Mouse (Mus musculus): ENCODE measurements around the gene Sorcs2.
"Not testable (repeated sequence)": the region's sequence is repeated elsewhere in the genome, so short reads cannot be mapped to it uniquely, and the experiment has no call there.

Gene Sorcs2

GRCm38 (mm10) chr5:36390591-36390927 lies 7.4 kb downstream of the Sorcs2 start:
- not testable (repeated sequence) for DNase-seq (ENCODE audit: low spot score)

DNA sequence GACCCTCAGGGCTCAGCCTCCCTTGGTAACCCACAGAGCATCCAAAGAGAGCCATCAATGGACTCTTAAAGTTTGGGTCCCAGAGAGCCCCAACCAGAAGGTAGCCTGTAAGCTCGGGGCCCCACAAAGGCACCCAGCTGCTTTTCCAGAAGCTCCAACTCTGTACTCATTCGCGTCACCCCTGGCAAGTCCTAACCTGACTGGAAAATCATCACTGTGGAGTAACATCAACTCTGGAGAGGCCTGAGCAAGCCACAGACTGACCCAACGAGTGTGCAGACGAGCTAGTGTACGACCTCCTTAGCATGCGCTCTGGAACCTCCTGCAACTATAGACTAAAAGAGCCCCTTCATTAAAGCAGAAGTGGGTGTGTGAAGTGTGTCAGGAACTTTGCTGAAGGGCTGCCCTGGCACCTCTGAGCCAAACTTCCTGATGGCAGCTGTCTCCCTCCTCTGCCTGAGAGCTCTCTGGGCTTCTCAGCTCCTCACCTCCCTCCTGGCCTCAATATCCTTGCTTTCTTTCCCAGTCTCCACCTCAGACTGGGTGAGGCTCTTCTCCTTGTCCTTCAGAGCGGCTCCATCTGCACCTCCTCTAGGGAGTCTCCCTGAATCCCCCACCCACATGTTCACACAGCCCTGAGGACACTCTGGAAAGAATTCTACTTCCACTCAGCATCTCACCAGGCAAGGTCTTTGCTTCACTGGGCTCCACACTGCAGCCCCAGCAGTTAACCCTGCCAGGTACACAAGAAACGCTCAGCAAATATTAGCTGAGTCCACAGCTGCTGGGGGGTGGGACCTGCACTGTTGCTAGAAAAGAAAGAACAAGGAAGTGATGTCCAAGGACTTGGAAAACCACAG lies 8.0 kb downstream of the Sorcs2 start:
- no peak for DNase-seq (ENCODE audit: low spot score)

- no peak for DNase-seq (ENCODE audit: low spot score)
Measured at GRCm38 (mm10) chr5:36385062-36385461, 12.9 kb downstream of the Sorcs2 start.

DNA sequence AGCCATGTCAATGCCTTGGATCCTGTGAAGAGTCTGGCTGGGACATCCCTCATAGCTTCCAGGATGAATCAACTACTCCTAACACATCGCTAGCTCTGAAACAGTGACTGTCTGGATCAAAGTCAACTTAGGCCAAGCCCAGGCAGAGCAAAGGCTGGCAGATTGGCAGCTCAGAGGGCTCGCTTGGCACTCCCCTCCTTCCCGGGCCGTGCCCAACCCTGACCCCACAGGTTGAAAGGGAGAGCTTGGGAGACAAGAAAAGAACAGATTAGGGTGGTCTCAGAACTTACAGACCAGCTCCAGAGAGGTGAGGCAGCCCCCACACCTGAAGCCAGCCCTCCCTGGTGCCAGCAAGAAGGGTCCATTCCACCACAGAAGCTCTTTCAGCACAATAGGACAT lies 14.5 kb downstream of the Sorcs2 start:
- DNase-seq (ENCODE audit: low spot score): no peak

DNA sequence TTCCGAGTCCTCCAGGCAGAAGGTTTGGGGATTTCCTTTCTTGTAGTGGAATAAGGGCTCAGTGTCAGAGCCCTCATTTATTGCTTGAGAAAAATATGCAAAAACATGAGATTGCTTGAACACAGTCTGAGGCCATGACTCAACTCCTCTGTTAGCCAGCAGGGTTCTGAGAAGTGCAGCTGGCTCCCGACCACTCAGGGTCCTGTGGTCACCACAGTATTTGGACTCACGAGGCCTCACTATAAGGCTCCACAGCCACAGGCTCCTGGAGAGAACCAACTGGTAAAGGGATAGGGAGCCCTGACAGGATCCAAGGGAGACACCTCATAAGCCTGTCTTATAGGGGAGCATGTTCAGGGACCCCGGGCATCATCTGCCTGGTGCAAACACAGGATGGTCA lies 15.2 kb downstream of the Sorcs2 start:
- DNase-seq (ENCODE audit: low spot score): no peak

DNA sequence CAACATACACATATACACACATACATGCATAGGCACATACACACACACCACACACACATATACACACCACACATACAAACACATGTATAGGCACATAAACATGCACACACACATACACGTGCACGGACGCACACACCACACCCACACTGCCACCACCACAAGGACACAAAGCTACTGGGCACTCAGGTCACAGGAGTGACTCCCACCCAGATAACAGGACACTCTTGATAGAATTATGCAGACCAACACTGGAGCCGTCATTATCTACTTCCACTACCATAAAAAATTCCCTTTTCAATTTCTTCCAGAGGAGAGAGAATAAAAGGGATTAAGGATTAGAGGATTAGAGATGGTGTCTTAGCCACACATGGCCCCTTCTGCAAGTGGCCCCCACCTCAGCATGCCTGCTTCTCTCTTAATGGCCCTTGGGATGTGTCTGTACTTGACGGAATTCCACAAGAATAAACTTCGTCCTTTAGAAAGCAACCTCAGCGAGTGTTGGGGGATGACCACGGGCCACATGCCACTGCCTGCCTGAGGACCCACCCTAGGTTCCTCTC lies 15.7 kb downstream of the Sorcs2 start:
- DNase-seq (ENCODE audit: low spot score): no peak

DNA sequence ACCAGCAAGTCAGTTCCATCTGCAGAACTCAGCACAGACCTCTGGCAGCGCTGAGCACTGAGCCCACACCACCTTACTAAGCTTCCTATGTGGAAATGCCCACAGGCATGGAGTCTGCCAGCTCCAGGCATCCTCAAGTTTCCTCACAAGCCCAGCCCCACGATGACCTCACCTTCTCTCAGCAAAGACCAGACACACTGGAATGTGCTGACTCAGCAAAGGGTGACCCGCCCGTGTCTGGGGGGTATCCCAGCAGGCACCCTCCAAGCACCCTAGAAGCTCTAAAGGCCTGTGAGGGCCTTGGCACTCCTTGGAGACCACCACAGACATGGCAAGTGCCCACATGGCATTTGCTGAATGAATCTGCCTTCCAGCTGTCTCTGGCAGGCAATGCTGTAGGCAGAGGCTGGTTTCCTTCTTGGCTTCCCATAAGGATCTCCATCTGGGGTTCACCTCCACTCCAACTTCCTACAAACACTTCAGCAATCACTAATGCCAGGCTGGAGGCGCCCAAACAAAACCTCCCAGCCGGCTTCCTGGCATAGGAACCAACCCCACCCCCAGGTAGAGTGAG lies 17.9 kb downstream of the Sorcs2 start:
- peak; percentile 18 for DNase-seq (ENCODE audit: low spot score)

- no peak for DNase-seq (ENCODE audit: low spot score)
Measured at GRCm38 (mm10) chr5:36378370-36378738, 19.6 kb downstream of the Sorcs2 start.

DNA sequence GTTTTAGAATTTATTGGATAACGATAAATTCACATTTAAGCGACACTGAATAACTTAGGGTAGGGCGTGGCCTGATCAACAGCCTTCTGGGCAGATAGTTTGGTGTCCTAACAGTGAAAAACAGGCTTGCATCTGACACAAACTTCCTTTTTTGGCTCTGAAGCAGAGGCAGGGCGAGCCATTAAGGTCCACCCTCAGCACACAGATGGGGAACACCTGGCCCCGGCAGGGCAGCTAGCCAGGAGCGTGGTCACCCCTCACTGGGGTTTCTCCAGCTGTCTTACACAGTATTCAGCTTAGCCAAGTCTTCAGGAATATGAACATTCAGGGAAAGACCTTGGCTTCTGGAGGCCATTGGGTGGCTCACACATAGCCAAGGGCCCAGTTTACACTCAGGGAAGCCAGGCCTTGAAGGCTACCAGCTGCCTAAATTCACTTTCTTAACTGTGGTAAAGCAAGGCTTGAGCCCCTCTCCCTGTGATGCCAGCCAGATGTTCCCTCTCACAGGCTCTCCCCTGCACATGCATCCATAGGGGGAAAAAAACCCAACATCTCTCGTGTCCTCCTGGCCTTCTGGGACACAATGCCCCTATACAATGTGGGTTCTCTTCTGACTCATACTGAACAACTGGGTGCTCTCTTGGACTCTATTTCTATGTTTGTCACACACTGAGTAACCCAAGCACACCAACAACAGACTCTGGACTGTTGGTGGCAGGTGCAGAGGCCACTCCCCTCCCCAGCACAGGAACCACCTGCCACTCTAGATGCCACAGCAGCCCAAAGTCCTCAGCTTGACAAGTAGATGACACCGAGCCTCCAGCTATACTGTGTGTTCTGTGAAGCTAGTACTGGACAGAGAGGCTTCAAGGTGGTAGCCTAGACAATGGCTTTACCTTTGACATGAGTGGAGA lies 20.2 kb downstream of the Sorcs2 start:
- peak; percentile 10 for DNase-seq (ENCODE audit: low spot score)

- peak; percentile 57 for DNase-seq (ENCODE audit: low spot score)
Measured at GRCm38 (mm10) chr5:36375886-36376285, 22.1 kb downstream of the Sorcs2 start.

DNA sequence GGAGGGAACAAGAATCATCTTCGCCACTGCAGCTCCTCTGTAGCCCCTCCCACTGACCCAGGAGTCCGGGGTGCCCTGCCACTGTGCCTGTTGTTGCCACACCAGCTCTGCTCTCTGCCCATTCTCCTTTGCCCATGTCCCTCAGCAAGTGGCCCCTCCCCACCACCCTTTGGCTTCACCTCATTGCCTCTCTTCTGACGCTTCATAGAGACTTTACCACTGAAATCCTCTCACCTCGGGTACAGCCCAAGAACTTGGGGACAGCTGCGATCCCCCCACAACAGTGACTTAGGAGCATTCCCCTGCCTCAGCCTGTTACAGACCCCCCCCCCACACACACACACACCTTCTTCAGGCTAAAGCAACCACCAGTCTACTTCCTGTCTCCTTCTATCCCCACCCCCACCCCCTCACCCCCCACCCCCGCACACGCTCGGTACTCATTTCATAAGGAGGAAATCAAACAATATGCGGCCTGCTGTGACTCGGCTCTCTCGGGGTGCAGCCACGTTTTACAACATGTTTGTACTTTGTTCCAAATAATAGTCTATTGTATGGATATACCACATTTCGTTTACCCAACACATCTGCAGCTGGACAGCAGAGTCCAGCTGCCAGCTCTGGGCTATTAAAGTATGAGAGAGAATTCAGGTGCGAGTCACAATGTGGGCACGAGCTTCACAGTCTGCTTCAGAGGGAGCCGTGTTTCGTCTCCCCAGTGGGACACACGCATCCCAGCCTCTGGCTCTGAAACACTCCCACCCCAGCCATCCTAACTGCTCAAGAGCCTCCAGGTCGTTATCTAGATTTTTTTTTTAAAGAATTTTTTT lies 23.5 kb downstream of the Sorcs2 start:
- DNase-seq (ENCODE audit: low spot score): no peak

- DNase-seq (ENCODE audit: low spot score): peak; percentile 61
Measured at GRCm38 (mm10) chr5:36373246-36373891, 24.6 kb downstream of the Sorcs2 start.

DNA sequence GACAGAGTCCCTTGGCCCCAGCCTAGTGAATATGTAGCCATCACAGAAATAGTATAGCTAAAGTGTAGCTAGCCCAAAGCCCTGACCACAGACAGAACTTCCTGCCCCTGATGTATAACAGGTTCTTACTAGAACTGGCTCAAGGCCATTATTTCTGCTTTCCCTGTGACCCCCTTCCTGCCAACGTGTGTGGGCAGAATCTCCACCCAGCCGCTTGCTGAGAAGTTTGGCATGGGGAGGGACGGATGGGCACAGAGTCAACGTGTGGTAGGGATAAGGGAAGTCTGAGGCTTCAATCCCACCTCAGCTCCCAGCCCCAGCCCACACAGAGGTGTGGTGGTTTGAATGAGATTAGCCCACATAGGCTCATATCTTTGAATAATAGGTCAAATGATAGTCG lies 26.2 kb downstream of the Sorcs2 start:
- no peak for DNase-seq (ENCODE audit: low spot score)

DNA sequence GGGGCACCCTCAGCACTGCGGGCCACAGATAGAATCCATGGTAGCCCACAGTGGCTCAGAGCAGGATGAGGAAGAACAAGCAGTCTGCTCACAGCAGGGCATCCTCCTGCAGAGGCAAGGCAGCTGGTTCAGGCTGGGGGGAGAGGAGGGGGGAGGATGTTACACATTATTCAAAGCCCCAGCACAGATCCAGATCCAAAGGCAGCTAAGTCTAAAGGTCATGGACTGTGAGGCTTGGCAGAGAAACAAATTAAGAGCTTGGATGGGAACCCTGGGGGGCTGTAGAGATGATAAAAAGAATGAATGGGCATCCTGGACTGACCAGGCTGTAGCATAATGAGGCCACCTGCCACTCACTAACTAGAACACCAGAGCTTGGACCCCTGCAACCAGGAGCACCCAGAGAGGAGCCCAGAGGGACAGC lies 28.7 kb downstream of the Sorcs2 start:
- no peak for DNase-seq (ENCODE audit: low spot score)

- no peak for DNase-seq (ENCODE audit: low spot score)
Measured at GRCm38 (mm10) chr5:36368511-36369135, 29.3 kb downstream of the Sorcs2 start.

DNA sequence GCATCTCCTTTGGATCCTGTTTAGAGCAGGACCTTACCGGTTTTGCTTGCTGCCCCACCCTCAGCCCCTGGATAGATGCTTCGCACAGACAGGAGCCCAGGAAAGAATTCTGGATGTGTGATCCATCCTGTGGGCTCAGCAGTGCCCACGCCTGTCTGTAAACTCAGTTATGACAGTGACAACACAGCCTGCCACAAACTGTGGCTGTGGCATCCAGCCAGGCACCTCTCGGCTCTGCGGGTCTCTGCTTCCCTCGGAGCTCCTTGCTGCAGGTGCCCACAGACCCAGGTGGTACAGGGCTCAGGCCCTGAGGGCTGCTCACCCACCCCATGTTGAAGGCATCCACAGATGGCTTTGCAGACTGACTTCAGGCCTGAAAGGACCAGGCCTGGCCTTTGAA lies 30.0 kb downstream of the Sorcs2 start:
- no peak for DNase-seq (ENCODE audit: low spot score)

- DNase-seq (ENCODE audit: low spot score): no peak
Measured at GRCm38 (mm10) chr5:36367181-36367610, 30.7 kb downstream of the Sorcs2 start.

DNA sequence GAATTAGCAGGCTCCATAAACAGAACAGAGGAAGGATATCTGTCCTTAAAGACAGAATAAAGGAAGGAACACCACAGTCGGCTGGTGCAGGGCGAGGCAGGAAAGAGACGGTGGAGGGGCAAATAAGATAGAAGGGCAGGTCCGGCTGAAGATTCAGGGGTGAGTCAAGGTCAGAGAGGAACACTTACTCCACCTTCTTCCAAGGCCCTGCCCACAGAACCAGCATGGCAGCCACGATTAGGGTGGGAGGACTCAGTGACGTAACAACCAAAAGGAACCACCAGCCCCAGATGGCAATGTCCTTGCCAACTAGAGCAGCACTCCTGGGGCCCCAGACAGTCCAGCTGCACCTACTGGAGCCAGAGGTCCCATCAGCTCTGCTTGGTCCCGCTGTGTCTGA lies 36.2 kb downstream of the Sorcs2 start:
- DNase-seq (ENCODE audit: low spot score): no peak

DNA sequence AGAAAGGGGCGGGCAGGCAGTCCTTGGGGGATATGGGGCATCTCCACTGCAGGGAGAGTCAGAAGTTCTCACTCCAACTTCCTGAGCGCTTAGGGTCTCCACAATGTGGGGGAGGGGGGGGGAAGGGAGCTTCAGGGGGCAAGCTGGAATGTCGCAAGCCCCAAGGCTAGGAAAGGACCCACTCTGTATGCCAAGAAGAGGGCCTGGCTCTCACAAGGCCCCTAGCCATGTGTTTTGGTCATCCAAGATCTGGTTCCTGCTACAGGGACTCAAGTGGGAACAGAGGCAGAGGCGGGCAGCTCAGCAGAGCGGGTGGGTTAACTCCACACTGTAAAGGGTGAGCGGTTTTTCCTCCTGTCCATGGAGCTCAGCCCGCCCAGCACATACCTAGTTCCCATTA lies 37.6 kb downstream of the Sorcs2 start:
- DNase-seq (ENCODE audit: low spot score): no peak

DNA sequence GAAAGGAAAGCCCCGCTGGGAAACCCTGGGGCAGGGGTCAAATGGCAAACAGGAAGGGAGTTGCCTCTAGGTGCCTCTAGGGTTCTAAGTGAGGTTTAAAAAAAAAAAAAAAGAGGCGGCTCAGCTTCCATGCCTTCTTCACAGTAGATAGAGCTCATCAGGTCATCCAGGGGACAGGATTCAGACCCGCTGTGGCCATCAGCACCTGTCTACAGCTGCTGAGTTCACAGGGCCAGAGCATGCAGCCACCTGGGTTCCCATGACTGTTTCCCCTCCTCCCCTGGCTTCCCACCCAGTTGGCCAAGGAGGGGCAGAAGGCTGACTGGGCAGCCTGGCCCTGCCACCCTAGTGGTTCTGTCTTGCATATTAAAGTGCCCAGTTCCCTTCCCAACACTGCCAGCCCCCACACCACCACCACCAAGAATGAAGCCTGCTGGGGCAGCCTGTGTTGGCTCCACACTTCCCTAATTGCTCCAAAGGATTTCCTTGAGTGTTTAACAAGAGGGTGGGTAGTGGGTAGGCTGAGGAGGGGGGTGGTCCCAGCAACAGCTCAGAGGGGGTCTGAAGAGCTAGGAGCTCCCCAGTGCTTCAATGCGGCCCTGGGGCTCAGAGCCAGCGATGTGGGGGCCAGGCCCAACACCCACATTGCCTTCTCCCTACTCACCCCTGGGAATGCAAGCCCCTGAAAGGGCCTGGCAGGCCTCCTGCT lies 38.2 kb downstream of the Sorcs2 start:
- no peak for DNase-seq (ENCODE audit: low spot score)
